Mouse (Mus musculus): Measurements from ENCODE around the gene Gal.

DNA sequence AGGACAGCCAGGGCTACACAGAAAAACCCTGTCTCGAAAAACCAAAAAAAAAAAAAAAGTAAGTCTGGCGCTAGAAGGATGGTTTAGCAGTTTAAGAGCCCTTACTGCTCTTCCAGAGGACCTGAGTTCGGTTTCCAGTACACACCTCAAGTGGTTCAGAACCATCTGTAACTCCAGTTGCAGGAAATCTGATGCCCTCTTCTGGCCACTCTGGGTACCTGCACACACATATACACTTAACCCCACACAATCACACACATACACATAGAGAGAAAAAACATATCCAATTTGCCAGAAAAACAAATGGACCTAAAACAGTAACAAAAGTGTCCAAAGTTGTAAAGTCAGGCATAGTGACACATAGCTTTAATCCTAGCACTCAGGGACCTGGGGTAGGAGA, 49.3 kb downstream of the Gal start:
- TF ChIP-seq CTCF (IDR thresholded peaks at IDR 0.05; ENCODE audit: low read depth, low read length) (no peak), POLR2A (IDR thresholded peaks at IDR 0.05; ENCODE audit: borderline replicate concordance, low read depth, low read length) (no peak)
